Mouse (Mus musculus): ENCODE measurements around the gene Hyal2. TPM values are rescaled to one million over a fixed set of nuclear protein-coding genes. Genes with fewer than 3 reads are reported as not detected.

Gene Hyal2
- polyA plus RNA-seq, 1 experiment: 14.2 TPM

DNA sequence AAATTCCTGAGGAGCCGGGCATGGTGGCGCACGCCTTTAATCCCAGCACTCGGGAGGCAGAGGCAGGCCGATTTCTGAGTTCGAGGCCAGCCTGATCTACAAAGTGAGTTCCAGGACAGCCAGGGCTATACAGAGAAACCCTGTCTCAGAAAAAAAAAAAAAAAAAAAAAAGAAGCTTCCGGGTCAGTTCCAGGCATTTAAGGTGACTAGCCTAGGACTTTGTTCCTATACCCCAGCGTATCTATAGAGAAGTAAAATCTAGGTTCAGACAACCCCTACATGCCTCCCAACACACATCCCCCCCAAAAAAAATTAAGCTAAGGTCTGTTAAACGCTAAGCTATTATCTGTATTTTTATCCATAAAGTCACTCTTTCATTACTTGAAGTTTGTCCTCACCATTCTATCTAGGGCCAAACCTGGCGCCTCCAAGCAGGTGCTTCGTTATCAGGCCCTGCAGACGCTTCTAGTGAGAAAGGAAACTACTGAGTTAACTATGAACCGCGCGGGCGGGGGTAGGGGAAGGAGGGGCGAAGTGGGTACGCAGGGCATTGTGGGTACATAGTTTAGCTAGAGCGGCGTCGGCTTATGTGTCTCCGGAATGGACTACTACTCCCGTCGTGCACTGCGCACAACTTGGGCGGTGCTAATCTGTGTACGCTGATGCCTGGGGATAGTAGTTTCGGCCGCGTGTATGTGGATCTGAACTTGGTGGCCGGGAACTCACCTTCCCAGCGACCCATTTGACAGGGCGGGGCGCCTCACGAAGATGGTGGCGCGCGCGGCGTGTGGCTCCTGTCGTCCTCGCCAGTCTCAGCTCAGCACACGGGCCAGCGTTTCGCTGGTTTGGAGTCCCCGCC is 19.5 kb downstream of the Hyal2 start, which contains the start of gene Ifrd2:
Gene Ifrd2 (plus strand): TSS at position 669 of the 859 bp plus-strand sequence.
- Histone ChIP-seq H3K4me3 (ENCODE audit: insufficient read depth, low read depth, low read length) (peak within 1 kb of the TSS; percentile 63), H3K4me1 (ENCODE audit: control insufficient read depth, insufficient read depth, insufficient read length, low read length) (peaks cover 7% of the 10 kb centered on the region), H3K27ac (replicated peaks; ENCODE audit: low read depth, low read length) (0 out of 2 replicates have a peak within 1 kb of the TSS, but pooled peaks have one; percentile 4)

DNA sequence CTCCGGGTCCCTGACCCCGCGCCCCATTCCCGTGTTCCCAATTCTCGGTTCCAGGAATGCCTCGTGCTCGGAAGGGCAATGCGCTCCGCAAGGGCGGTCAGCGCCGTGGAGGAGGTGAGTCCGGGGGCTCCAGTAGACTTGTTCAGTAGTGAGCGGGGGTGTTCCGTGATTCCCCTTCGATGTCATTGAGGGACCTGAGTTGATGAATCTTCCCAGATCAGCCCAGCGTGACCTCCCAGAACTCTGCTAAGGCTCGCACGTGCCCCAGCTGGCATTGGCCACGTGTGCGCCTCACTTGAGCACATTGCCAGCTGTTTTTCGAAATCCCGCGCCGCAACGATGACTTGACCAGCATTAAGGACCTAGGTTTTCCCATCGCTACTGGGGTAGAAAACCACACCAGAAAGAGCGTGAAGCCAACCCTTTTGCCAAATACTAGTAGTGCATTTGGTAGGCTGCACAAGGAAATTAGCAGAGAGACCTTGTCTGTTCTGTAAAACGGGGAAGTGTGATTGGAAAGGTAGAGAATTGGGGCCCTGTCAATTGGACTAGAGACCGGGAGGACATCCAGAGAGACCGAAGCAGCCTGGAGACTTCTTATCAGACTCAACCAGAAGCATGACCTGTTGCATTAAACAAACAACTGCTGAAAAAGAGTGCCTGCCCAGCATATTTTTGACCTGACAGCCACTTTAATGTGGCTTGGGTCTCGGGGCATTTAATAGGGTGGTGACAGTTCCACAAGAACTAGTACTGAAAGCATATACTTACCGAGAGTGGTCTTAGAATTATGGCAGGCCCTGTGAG is 20.3 kb downstream of the Hyal2 start:
- H3K27ac ChIP-seq (replicated peaks; ENCODE audit: low read depth, low read length): 0 out of 2 replicates have a peak overlapping the region, but pooled peaks have one; percentile 4
- peaks cover 7% of the 10 kb centered on the region for H3K4me1 ChIP-seq (ENCODE audit: control insufficient read depth, insufficient read depth, insufficient read length, low read length)
- H3K4me3 ChIP-seq (ENCODE audit: insufficient read depth, low read depth, low read length): peak overlapping the region; percentile 63

DNA sequence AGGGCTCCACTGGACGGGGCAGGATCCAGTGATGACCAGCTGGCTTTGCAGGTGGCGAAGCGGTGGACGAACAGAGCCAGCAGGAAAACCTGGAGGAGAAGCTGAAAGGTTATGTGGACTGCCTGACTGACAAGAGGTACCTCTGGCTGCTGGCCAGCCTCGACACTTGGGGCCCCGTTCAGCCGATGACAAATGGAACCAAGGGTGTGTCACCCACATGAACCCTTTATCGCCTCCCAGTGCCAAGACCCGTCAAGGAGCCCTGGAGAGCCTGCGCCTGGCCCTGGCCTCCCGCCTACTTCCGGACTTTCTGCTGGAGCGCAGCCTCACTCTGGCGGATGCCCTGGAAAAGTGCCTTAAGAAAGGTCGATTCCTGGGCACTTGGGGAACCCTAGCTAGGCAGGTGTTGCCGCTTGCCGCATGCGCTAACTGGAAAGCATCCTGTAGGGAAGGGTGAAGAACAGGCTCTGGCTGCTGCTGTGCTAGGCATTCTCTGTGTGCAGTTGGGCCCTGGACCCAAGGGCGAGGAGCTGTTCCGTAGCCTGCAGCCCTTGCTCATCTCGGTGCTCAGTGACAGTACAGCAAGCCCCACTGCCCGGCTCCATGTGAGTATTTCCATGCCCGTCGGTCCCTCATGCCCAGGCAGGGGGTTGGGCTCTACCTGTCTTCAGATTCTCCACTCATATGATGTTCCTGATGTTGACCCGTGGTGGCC is 22.5 kb downstream of the Hyal2 start:
- Histone ChIP-seq H3K27ac (replicated peaks; ENCODE audit: low read depth, low read length) (no peak overlapping the region), H3K4me3 (ENCODE audit: insufficient read depth, low read depth, low read length) (no peak overlapping the region), H3K4me1 (ENCODE audit: control insufficient read depth, insufficient read depth, insufficient read length, low read length) (peaks cover 12% of the 10 kb centered on the region)

DNA sequence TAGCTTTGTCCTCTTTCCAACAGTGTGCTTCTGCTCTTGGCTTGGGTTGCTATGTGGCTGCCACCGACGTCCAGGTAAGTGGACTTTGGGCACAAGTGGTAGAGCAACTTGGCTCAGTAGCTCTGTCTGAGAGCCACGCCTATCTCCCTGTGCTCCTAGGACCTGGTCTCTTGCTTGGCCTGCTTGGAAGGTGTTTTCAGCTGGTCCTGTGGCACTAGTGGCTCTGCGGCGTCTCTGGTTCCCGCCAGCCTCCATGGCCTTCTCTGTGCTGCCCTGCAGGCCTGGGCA is 23.0 kb downstream of the Hyal2 start:
- Histone ChIP-seq H3K27ac (replicated peaks; ENCODE audit: low read depth, low read length) (no peak overlapping the region), H3K4me3 (ENCODE audit: insufficient read depth, low read depth, low read length) (no peak overlapping the region), H3K4me1 (ENCODE audit: control insufficient read depth, insufficient read depth, insufficient read length, low read length) (peaks cover 12% of the 10 kb centered on the region)

DNA sequence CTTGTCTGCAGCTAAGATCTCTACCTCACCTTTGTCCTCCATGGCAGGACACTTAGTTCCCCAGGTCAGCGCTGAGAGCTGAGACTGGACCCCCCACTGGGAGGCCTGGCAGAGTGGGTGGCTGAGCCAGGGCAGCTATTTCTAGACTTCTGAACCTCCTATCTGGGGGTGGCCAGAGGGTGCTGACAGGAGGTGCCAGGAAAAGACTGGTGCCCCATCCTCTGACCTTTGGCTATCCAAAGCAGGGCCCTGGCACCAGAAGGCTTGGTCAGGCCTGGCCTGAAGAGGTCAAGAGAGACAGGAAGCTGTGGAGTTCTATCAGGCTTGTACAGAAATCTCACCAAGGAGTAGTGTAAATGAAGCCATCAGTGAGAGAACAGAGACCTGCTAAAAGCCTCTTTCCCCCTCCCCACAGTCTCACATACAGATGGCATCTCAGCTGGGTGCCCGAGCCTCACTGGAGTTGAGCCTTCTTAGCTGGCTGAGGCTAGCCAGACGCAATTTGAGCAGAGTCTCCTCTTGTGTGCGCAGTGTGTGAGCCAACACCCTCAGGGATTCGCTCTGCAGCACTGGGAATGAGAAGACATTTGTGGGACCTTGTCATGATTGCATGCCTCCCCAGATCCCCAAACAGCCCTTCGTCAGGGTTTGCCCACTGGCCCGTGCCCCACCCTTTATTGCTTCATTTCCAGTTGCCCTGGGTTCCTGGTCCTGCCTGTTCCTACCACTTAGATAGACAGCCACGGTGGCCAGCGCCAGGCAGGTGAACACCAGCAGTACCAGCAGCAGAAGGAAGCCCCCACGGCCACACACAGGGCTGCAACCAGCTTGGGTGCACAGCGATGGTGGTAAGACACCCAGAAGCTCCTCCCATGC is 25.6 kb downstream of the Hyal2 start:
- Histone ChIP-seq H3K4me1 (ENCODE audit: control insufficient read depth, insufficient read depth, insufficient read length, low read length) (peaks cover 19% of the 10 kb centered on the region), H3K4me3 (ENCODE audit: insufficient read depth, low read depth, low read length) (no peak overlapping the region), H3K27ac (replicated peaks; ENCODE audit: low read depth, low read length) (peak overlapping the region; percentile 26; the same call in 1 of the 2 replicates)

DNA sequence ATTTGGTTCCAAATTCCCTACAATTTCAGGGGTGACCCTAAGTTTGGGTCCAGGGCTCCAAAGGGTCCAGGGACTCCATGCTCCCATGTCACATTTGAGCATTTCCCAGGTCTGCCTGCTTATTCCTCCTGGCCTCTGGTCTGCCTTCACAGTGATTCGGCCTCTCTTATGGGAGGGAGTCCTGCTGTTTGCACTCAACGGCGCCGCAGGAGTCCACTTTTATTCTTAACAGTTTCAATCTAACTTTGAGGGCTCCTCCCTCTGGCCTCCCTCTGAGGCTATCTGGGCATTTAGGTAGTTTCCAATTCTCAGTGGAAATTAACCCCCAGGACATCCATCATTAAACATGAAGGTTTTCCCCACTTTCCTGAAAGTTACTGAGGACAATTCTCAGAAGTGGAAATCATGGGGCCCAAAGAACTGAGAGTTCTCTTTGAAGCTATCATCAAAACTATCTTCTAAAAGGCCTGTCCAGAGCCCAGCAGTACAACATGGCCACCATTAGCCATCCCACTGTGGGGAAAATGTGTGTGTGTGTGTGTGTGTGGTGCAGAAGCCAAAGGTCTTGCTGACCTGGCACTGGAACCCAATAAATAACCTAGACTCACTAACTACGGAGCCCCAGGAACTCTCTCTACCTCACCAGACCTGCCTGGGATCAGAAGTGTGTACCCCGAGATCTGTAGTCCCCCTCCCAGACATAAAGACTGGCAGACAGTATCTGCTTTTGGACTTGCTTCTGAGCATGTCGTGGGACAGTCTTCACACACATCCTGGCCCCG is 26.7 kb downstream of the Hyal2 start:
- H3K27ac ChIP-seq (replicated peaks; ENCODE audit: low read depth, low read length): no peak overlapping the region
- H3K4me1 ChIP-seq (ENCODE audit: control insufficient read depth, insufficient read depth, insufficient read length, low read length): peaks cover 15% of the 10 kb centered on the region

DNA sequence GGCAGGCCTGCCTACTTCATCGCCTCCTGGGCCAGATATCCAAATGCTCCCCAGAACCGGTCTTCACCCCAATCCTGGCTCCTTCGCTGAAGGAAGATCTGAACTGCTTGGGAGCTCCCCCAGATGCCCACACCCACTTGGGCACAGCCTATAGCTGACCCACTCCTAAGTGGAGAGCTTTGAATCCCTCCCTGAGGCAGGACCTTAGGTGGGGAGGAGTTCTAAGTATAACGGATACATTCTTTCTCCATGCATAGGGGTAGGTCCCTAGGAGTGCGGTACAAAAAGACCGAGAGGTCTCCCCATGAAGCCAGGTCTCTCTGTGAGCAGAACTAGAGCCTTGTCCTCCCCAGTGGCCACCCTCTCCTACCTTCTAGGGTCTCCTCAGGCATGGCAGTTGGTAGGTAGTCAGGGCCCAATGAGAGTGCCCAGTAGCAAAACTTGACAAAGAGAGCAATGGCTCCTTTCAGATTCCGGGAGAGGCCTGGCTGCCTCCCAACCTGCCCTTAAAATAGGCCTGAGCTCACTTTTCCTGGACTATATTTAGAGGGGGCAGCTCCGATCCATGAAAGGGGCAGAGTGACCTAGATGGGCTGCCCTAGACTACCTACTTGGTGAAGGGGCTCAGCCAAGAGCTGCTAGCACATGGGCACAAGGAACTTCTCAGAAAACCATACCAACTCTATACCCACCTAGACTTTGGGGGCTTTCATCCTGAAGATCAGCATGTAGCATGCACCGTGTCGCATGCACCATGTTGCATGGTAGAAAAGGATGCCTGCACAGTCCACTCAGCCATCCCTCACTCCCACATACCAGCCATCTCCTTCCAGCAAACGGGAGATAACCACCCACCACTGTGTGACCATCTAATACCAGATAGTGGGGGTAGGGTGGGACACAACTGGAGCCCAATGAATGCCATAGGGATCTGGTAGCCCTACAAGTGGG is 29.1 kb downstream of the Hyal2 start:
- Histone ChIP-seq H3K4me1 (ENCODE audit: control insufficient read depth, insufficient read depth, insufficient read length, low read length) (peaks cover 15% of the 10 kb centered on the region), H3K27ac (replicated peaks; ENCODE audit: low read depth, low read length) (peak overlapping the region; percentile 66)

More for the DNA sequence above, 26.7 kb downstream of the Hyal2 start:
- no peak overlapping the region for H3K4me3 ChIP-seq (ENCODE audit: insufficient read depth, low read depth, low read length)

DNA sequence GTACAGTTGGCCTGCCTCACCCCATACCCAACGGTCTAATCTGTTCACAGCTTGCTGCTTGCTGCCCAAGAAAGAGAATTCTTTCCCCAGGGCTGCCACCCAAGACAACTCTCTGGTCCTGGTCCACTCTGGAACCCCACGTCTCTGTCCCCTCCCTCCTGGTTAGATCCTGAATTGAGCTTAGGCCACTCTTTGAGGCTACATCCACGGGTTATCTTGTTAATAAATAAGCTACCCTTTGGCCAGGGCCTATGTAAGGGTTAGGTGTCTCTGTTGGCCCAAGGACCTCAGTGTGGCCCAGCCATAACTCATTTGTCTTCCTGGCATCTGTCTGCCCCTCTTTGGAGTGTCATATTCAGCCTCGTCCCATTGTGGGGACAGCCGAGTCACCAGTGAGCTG is 30.6 kb downstream of the Hyal2 start:
- Histone ChIP-seq H3K4me1 (ENCODE audit: control insufficient read depth, insufficient read depth, insufficient read length, low read length) (peaks cover 15% of the 10 kb centered on the region), H3K27ac (replicated peaks; ENCODE audit: low read depth, low read length) (no peak overlapping the region), H3K4me3 (ENCODE audit: insufficient read depth, low read depth, low read length) (no peak overlapping the region)

More for the DNA sequence above, 29.1 kb downstream of the Hyal2 start:
- H3K4me3 ChIP-seq (ENCODE audit: insufficient read depth, low read depth, low read length): peak overlapping the region; percentile 2; the same call in 1 of the 2 replicates

DNA sequence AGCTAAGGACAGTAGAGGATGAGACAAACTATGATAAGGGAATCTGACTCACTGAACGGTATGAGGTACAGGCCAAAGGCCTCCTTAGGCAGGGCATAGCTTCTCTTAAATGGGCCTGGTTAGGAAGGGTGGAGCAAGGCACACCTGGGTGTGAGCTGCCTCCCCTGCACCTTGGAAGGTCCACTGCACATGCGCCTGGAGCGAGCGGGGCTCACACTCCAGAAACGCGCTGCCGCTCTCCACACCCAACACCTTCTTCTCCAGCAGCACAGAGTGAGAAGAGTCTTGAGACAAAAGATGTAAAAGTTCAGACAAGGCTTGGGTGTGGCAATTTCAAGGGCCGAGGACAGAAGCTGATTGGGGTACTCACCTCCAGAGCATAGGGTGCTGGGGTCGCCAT is 31.7 kb downstream of the Hyal2 start:
- Histone ChIP-seq H3K27ac (replicated peaks; ENCODE audit: low read depth, low read length) (no peak overlapping the region), H3K4me1 (ENCODE audit: control insufficient read depth, insufficient read depth, insufficient read length, low read length) (peaks cover 11% of the 10 kb centered on the region), H3K4me3 (ENCODE audit: insufficient read depth, low read depth, low read length) (no peak overlapping the region)

DNA sequence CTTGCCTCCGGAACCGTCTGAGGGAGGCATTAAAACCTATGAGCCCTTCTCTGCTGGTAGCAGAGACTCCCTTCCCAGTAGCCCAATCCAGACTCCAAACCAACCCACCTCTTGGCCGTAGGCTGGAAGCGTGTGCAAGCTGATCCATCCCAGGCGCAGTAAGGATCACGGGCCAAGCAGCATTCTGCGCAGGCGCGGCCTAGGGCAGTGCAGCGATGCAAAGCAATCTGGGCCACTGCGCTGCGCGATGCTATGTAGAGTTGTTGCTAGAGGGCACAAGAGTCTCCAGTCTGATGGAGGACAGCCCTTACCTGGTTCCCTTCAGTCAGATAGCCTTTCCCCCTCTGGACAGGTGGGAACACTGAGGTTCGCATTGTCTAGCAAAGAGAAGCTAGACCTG is 32.1 kb downstream of the Hyal2 start:
- Histone ChIP-seq H3K27ac (replicated peaks; ENCODE audit: low read depth, low read length) (no peak overlapping the region), H3K4me3 (ENCODE audit: insufficient read depth, low read depth, low read length) (no peak overlapping the region), H3K4me1 (ENCODE audit: control insufficient read depth, insufficient read depth, insufficient read length, low read length) (peaks cover 11% of the 10 kb centered on the region)

DNA sequence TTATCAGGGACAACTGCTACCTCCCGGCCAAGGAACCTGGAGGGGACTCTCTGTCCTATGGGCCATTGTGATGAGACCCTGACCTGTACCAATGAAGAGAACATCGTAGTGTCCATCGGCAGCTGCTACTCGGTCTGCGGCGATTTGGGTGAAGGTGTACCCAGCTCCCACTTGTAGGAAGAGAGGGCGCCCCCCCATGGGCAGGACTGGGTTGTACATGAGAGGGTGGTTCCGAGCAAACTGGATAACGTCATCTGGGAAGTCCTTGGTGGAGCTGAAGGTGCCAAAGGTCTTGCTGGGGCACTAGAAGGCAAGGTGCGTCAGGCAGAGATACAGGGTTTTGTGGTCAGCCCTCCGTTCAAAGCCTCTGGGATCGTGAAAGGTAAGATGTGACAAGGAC is 33.0 kb downstream of the Hyal2 start:
- H3K27ac ChIP-seq (replicated peaks; ENCODE audit: low read depth, low read length): no peak overlapping the region
- H3K4me3 ChIP-seq (ENCODE audit: insufficient read depth, low read depth, low read length): no peak overlapping the region
- peaks cover 11% of the 10 kb centered on the region for H3K4me1 ChIP-seq (ENCODE audit: control insufficient read depth, insufficient read depth, insufficient read length, low read length)

DNA sequence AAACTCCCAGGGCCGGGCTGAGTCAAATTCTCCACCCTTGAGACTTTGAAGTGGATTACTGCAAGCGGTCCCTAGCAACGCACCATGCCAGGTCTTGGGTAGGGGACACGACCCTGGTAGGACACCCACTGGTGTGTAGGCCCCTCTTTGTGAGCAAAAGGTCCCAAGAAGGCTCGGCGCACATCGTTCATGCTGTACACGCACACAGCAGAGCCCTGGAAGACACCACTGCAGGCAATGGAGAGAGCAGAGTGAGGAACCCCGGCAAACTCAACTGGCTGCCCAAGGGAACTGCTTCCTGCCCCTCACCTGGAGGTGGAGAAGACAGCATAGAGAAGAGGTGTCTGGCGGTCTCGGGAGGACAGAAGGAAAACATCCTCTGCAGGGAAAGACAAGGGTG is 33.5 kb downstream of the Hyal2 start:
- Histone ChIP-seq H3K4me3 (ENCODE audit: insufficient read depth, low read depth, low read length) (no peak overlapping the region), H3K4me1 (ENCODE audit: control insufficient read depth, insufficient read depth, insufficient read length, low read length) (peaks cover 11% of the 10 kb centered on the region), H3K27ac (replicated peaks; ENCODE audit: low read depth, low read length) (no peak overlapping the region)

Measured in brown adipose tissue, adult 24 weeks (tissue).